Mouse (Mus musculus) forebrain, embryonic 14.5 days (tissue): ENCODE data around the gene Ptprt. TPM values are rescaled to one million over a fixed set of nuclear protein-coding genes. Genes with fewer than 3 reads are reported as not detected.
A peak's percentile ranks its signal among the peaks of the same experiment; 100 is the strongest.

Source experiments
- ATAC-seq: fragments of 200-750 bp; cut with Nextera tagmentation; 2 replicates; pipeline ENCODE4 v1.8.0; 2017; ENCODE audit warnings: mild to moderate bottlenecking, moderate library complexity
- DNase-seq: peaks from one replicate; pipeline ENCODE4 v3.0.0-alpha.2; 2015; ENCODE audit warnings: low spot score
- H3K27ac ChIP-seq: fragments of 300-500 bp; sonication (generic); 2 replicates; pipeline ENCODE4 v1.5.1; 2014; ENCODE audit warnings: low read depth, mild to moderate bottlenecking, control low read depth, low read length, moderate library complexity
- H3K27me3 ChIP-seq: fragments of 300-500 bp; sonication (generic); replicated peaks from 2 replicates; pipeline ENCODE4 v1.6.1; 2014; ENCODE audit warnings: low read length, control low read depth, mixed read lengths; ENCODE audit not compliant: control insufficient read depth, insufficient read depth
- H3K36me3 ChIP-seq: fragments of 300-500 bp; sonication (generic); 2 replicates; pipeline ENCODE4 v1.6.1; 2014; ENCODE audit warnings: low read length, control low read depth; ENCODE audit not compliant: control insufficient read depth, insufficient read depth
- H3K4me1 ChIP-seq: fragments of 300-500 bp; sonication (generic); 2 replicates; pipeline ENCODE4 v1.6.1; 2014; ENCODE audit warnings: antibody characterized with exemption, low read length, control low read depth; ENCODE audit not compliant: control insufficient read depth, insufficient read depth
- H3K4me2 ChIP-seq: fragments of 300-500 bp; sonication (generic); 2 replicates; pipeline ENCODE4 v1.6.1; 2014; ENCODE audit warnings: mild to moderate bottlenecking, control low read depth, low read length
- H3K4me3 ChIP-seq: fragments of 300-500 bp; sonication (generic); 2 replicates; pipeline ENCODE4 v1.5.1; 2014; ENCODE audit warnings: low read depth, low read length, control low read depth
- H3K9ac ChIP-seq: fragments of 300-500 bp; sonication (generic); 2 replicates; pipeline ENCODE4 v1.6.1; 2014; ENCODE audit warnings: mild to moderate bottlenecking, low read length, control low read depth, moderate library complexity
- H3K9me3 ChIP-seq: fragments of 300-500 bp; sonication (generic); replicated peaks from 2 replicates; pipeline ENCODE4 v1.6.1; 2016; ENCODE audit warnings: low read length, control low read depth, mixed read lengths; ENCODE audit not compliant: control insufficient read depth
- WGBS: fragments of 180-500 bp; shearing (Covaris S2); extraction: QIAGEN DNeasy Blood & Tissue Kit; methylation state at CpG from one replicate; pipeline ENCODE4 v1.1.7; 2014; 5-methylcytosine and 5-hydroxymethylcytosine counted together
- polyA plus RNA-seq: library from polyadenylated mRNA; unstranded; fragments of >200 nt; fragmentation: Nextera tagmentation; extraction: Ambion mirVana; gene quantifications from 2 replicates; pipeline ENCODE4 v1.2.1, GENCODE M21; 2014

Ptprt gene
- polyA plus RNA-seq, 1 experiment from 2014 or later, result 3.6 TPM

DNA sequence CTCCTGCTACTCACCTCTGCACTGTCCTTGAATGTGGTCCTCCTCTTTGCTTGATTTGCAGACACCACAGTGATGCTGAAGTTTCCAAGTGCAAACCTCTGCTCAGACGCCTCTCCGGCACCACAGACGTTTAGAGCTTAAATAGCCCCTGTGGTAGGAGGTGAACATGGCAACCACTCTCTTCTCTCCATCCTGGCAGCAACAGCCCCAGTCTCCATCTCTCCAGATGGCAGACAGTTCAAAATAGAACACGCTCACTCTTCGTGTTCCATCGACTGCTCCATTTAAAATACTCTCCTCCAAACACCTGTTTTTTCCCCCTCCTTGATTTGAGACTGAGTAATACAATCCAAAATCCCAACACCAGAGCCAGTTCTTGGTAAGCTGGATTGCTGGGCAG, 861.0 kb downstream of the Ptprt start:
- Histone ChIP-seq H3K4me3 (no peak overlapping the region), H3K4me2 (no peak overlapping the region), H3K9ac (no peak overlapping the region), H3K9me3 (no peaks in the 10 kb centered on the region), H3K27me3 (no peaks in the 10 kb centered on the region), H3K36me3 (no peaks in the 10 kb centered on the region), H3K27ac (no peak overlapping the region), H3K4me1 (no peaks in the 10 kb centered on the region)
- WGBS, result 88% methylated on average over 6 of the region's 6 CpGs
- no peak for DNase-seq
- no peak for ATAC-seq

DNA sequence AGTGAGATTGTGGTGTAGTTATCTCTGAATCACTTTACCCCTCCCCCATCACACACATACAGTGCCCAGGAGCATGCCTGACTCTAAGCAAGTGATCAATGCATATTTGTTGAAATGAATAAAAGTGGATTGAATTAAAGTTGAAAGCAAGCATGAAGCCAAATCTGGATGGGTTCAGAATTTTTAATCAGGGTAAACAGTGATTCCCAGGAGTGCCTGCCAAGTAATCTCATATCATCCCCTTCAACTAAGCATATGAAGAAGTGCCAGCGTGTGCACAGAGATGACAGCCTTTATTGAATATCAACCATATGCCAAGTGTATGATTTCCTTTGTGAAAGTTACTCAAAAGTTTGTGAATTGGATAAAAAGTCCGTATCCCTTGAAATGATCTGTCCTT, 893.4 kb downstream of the Ptprt start:
- Histone ChIP-seq H3K27me3 (no peaks in the 10 kb centered on the region), H3K9ac (no peak overlapping the region), H3K4me1 (no peaks in the 10 kb centered on the region), H3K4me3 (no peak overlapping the region), H3K9me3 (no peaks in the 10 kb centered on the region), H3K4me2 (no peak overlapping the region), H3K36me3 (no peaks in the 10 kb centered on the region), H3K27ac (no peak overlapping the region)
- WGBS, result 89% methylated on average over 2 of the region's 2 CpGs
- peak; percentile 53 for DNase-seq
- ATAC-seq, result no peak

DNA sequence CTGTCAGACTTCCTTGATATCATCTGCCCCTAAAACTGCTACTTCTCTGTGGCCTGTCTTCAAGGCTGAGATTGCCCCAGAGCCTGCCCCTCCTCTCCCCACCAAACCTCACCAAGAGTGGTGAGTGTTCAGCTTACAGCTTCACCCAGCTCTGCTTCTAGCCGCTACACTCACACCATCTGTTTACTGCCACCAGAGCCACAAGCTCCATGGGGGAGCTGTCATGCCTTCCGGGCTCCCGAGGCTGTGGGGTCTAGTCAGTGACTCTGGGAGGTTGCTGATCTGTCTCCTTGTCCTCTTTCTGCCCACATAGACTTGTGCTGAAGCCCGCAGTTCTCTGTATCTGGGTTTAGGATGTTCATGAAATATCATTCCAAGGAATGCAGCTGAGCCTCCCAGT, 947.9 kb downstream of the Ptprt start:
- no peaks in the 10 kb centered on the region for H3K36me3 ChIP-seq
- H3K9ac ChIP-seq, result no peak overlapping the region
- H3K4me2 ChIP-seq, result no peak overlapping the region
- no peaks in the 10 kb centered on the region for H3K9me3 ChIP-seq
- no peaks in the 10 kb centered on the region for H3K4me1 ChIP-seq
- DNase-seq, result no peak
- no peak overlapping the region for H3K4me3 ChIP-seq
- ATAC-seq, result no peak
- H3K27ac ChIP-seq, result no peak overlapping the region
- H3K27me3 ChIP-seq, result no peaks in the 10 kb centered on the region
- WGBS, result 57% methylated on average over 4 of the region's 4 CpGs

GRCm38 (mm10) chr2:161709316-161709715, 951.6 kb downstream of the Ptprt start:
- no peaks in the 10 kb centered on the region for H3K4me1 ChIP-seq
- no peak overlapping the region for H3K9ac ChIP-seq
- H3K27me3 ChIP-seq, result no peaks in the 10 kb centered on the region
- no peaks in the 10 kb centered on the region for H3K9me3 ChIP-seq
- no peaks in the 10 kb centered on the region for H3K36me3 ChIP-seq
- no peak overlapping the region for H3K4me3 ChIP-seq
- H3K27ac ChIP-seq, result no peak overlapping the region
- DNase-seq, result no peak
- no peak overlapping the region for H3K4me2 ChIP-seq
- 90% methylated on average over 5 of the region's 5 CpGs for WGBS
- no peak for ATAC-seq

- Histone ChIP-seq H3K36me3 (no peaks in the 10 kb centered on the region), H3K27me3 (no peaks in the 10 kb centered on the region), H3K4me2 (no peak overlapping the region), H3K27ac (no peak overlapping the region), H3K9ac (no peak overlapping the region), H3K9me3 (no peaks in the 10 kb centered on the region), H3K4me1 (no peaks in the 10 kb centered on the region), H3K4me3 (no peak overlapping the region)
- WGBS, result 77% methylated on average over 7 of the region's 7 CpGs
- DNase-seq (no peak), ATAC-seq (no peak)
Observed at GRCm38 (mm10) chr2:161706386-161706915, 954.5 kb downstream of the Ptprt start.

- DNase-seq, result peak; percentile 13
- 16% methylated on average over 8 of the region's 8 CpGs for WGBS
- Histone ChIP-seq H3K27me3 (no peaks in the 10 kb centered on the region), H3K9ac (no peak overlapping the region), H3K4me1 (no peaks in the 10 kb centered on the region), H3K4me2 (no peak overlapping the region), H3K9me3 (no peaks in the 10 kb centered on the region), H3K4me3 (no peak overlapping the region), H3K27ac (no peak overlapping the region), H3K36me3 (no peaks in the 10 kb centered on the region)
- no peak for ATAC-seq
Observed at GRCm38 (mm10) chr2:161704811-161705210, 956.1 kb downstream of the Ptprt start.

DNA sequence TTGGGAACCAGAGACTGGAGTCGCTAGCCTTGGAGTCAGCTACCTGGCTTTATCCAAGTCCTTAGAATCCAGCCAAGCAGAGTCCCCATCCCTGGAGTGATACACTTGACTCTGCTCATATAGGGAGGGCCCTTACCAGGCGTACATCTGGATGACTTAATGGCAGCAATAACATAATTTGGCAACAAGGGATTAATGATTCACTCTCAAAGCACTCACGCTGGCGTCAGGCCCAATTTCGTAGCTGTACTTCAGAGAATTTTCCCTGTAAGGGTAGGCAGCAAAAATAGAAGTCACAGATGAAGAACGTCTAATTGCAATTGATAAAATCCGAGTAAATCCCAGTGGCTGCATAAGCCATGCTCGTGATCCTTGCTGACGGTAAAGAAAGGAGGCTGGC, 956.5 kb downstream of the Ptprt start:
- no peak overlapping the region for H3K4me2 ChIP-seq

DNA sequence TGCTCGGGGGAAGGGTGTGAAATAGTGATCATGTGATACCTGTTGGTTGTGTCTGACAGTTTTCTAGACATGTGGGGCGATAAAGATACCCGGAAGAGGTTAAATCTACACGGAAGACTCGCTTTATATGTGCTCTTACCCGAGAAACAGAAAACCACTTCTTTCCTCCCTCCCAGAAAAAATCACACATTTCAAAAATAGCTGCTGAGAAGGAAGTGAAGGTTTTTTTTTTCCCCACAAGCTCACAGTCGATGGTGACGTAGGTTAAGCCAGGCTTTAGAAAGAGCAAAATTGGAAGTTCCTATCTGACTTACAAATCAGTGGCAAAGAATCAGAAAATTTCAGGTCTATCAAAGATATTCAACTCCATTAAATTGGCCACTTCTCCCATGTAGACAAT, 965.1 kb downstream of the Ptprt start:
- no peaks in the 10 kb centered on the region for H3K27me3 ChIP-seq
- H3K4me2 ChIP-seq, result no peak overlapping the region
- H3K4me1 ChIP-seq, result no peaks in the 10 kb centered on the region
- no peak overlapping the region for H3K27ac ChIP-seq
- no peak overlapping the region for H3K4me3 ChIP-seq
- no peak overlapping the region for H3K9ac ChIP-seq
- WGBS, result 90% methylated on average over 8 of the region's 8 CpGs
- no peaks in the 10 kb centered on the region for H3K36me3 ChIP-seq
- ATAC-seq (no peak), DNase-seq (no peak)
- no peaks in the 10 kb centered on the region for H3K9me3 ChIP-seq

More for the DNA sequence above, 956.5 kb downstream of the Ptprt start:
- DNase-seq (peak; percentile 46), ATAC-seq (no peak)
- Histone ChIP-seq H3K9me3 (no peaks in the 10 kb centered on the region), H3K27ac (no peak overlapping the region), H3K36me3 (no peaks in the 10 kb centered on the region), H3K4me3 (no peak overlapping the region), H3K9ac (no peak overlapping the region), H3K4me1 (no peaks in the 10 kb centered on the region), H3K27me3 (no peaks in the 10 kb centered on the region)
- WGBS, result 24% methylated on average over 9 of the region's 9 CpGs

GRCm38 (mm10) chr2:161668302-161668986, 992.5 kb downstream of the Ptprt start:
- no peaks in the 10 kb centered on the region for H3K27me3 ChIP-seq
- H3K9ac ChIP-seq, result no peak overlapping the region
- peak overlapping the region; percentile 33; the same call in 1 of the 2 replicates for H3K27ac ChIP-seq
- H3K4me2 ChIP-seq, result no peak overlapping the region
- H3K4me1 ChIP-seq, result no peaks in the 10 kb centered on the region
- H3K4me3 ChIP-seq, result no peak overlapping the region
- 47% methylated on average over 12 of the region's 12 CpGs for WGBS
- H3K9me3 ChIP-seq, result no peaks in the 10 kb centered on the region
- DNase-seq, result peak; percentile 77
- ATAC-seq, result peak; percentile 89
- H3K36me3 ChIP-seq, result no peaks in the 10 kb centered on the region
